Mouse (Mus musculus) liver, postnatal 0 days (tissue): ENCODE measurements around the gene Pard3b.

Source experiments
- CTCF ChIP-seq: sonication (generic); IDR thresholded peaks from 2 replicates; pipeline ENCODE4 v1.5.1; 2016; ENCODE audit warnings: antibody characterized with exemption, low read depth
- EP300 ChIP-seq: IDR thresholded peaks from 2 replicates; pipeline ENCODE4 v1.6.1; 2016; ENCODE audit warnings: antibody characterized with exemption, low read depth, mild to moderate bottlenecking

- TF ChIP-seq EP300 (no peak), CTCF (no peak)
Measured at GRCm38 (mm10) chr1:62011712-62012111, 373.1 kb downstream of the Pard3b start.
